Mouse (Mus musculus) urinary bladder, postnatal 36 days (tissue): ENCODE results near the gene Adora1.
A peak's percentile ranks its signal among the peaks of the same experiment; 100 is the strongest.

ENCODE experiments used
- DNase-seq, 2 experiments: peaks; one replicate each; pipeline ENCODE4 v3.0.0; 2022; ENCODE audit warnings: low spot score in 2 of 2, mixed read lengths in 1 of 2

Adora1 gene

DNA sequence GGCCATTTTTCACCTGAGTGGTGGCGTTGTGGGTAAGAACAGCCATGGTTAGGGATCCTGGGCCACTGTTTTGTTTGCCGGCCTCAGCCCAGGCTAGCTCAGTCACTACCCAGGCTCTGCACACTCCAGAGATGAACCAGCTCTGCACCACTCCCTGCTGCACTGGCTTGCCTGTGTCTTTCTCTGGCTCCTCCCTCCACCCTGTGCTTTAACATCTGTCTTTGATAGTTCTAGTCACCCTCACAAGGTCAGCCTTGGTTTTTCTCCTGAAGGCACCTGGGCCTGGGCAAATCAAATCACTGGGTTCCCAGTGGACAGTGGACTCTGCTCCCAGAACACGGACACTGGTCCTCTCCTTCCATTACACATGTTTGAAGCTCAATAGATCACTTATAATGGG is 81.1 kb downstream of the Adora1 start:
- DNase-seq: no peak

DNA sequence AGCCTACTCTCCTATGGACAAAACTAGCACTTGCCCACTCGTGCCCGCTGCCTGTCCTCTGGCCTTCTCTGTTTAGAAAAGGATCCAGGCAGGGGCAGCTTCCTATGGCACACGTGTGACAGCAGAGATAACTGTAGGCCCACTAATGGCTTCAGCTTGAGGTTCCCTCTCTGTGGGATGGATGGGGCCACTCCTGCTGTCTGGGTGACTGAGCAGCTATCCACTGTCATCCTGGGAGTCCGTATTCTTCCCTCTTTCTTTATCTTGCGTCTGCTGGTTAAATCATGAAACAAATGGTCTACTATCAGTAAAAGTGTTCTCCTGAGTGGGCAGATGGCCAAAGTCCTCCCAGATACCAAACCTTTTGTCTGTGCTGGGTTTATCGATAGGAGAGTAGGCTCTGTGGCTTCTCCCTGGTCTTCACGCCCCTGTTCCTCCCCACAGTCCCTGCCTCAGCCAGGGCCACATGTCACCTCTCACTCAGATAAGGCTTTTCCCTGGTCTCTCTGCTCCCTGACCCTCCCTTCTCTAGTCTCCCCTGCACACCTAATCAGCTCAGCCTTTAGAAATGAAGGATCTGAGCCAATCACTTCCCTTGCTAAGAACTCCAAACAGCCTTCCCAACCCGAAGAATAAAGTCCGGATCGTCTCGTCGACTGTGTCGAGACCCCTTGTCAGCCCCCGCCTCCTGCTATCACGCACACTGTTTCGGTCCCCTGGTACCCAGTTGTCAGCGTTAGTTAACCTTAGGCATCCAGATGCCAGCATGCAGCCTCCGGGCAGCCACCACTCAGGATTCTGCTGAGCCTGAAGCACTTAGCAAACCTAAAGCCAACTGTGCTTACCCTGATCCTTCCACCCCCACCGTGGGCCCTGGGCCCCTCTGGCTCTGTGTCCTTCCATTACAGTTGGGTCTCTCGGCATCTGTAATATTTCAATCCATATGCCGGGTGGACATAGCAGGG is 82.3 kb downstream of the Adora1 start:
- no peak for DNase-seq

- peak; percentile 70 to 78 for DNase-seq
Measured at GRCm38 (mm10) chr1:134151655-134152412, 83.4 kb downstream of the Adora1 start.

DNA sequence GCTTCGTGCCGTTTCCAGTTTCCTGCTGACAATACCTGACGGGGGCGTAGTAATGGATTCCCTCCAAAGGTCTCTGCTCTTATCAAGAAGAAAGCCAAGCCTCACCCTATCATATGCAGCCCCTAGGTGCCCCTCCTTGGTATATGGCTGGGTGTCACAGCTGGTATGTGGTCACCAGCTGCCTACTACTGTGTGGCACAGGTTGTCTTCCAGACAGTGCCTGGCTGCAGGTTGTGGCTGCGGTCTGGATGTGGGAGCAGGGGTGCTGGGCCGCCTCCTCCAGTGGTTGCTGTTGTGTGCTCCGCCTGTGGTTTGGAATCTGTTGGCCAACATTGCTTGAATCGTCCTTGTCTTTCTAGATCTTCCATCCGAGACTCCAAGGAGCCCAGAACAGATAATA is 84.5 kb downstream of the Adora1 start:
- DNase-seq: no peak

DNA sequence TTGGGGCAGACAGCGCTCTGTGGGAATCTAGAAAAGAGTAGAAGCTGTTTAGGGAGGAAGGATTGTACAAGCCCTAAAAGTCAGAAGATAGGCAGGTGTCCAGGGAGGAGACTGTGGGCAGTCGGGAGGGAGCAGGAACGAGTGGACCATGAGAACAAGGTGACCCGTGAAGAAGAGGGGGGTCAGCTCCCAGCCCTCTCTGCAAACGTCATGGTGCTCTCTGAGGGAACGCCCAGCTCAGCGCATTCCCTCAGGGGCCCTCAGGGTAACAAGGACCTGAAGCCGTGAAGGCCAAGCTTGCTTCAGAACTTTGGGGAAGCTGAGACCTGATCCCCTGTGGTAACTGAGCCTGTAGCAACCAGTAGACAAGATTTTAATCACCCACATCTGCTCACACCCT is 85.2 kb downstream of the Adora1 start:
- no peak for DNase-seq
